Mouse (Mus musculus) megakaryocyte, embryonic 14.5 days (primary cell): Measurements from ENCODE around the gene Dbr1. TPM values are rescaled to one million over a fixed set of nuclear protein-coding genes. Genes with fewer than 3 reads are reported as not detected.
"Not testable (repeated sequence)": the region's sequence is repeated elsewhere in the genome, so short reads cannot be mapped to it uniquely, and the experiment has no call there.

Experiments used
- H3K27me3 ChIP-seq: replicated peaks from 2 replicates; pipeline ENCODE3; 2012; ENCODE audit warnings: inconsistent platforms
- H3K36me3 ChIP-seq: replicated peaks from 2 replicates; pipeline ENCODE3; 2012; ENCODE audit warnings: low read length, inconsistent platforms, mixed read lengths
- H3K4me1 ChIP-seq: 2 replicates; pipeline ENCODE4 v1.6.1; 2012; ENCODE audit warnings: inconsistent platforms
- H3K4me3 ChIP-seq: replicated peaks from 2 replicates; pipeline ENCODE3; 2012; ENCODE audit warnings: moderate library complexity, mild to moderate bottlenecking, inconsistent platforms
- H3K9me3 ChIP-seq: 2 replicates; pipeline ENCODE4 v1.6.1; 2012; ENCODE audit warnings: inconsistent platforms
- FLI1 ChIP-seq: IDR thresholded peaks from 2 replicates; pipeline ENCODE4 v1.6.1; 2012; ENCODE audit warnings: low read length, inconsistent platforms, mixed read lengths
- GATA1 ChIP-seq: IDR thresholded peaks from 3 replicates; pipeline ENCODE4 v1.6.1; 2012; ENCODE audit warnings: mixed read lengths, low read length, inconsistent platforms, borderline replicate concordance
- polyA plus RNA-seq: library from polyadenylated mRNA; stranded (reverse); fragments of >175 nt; gene quantifications from 2 replicates; pipeline ENCODE4 v1.2.3, GENCODE M21; 2012; ENCODE audit warnings: low replicate concordance; ENCODE audit not compliant: insufficient read depth

The Dbr1 gene
- polyA plus RNA-seq, 1 experiment, result 13.5 TPM

GRCm38 (mm10) chr9:99560389-99560788 lies 15.2 kb upstream of the Dbr1 start:
- H3K4me3 ChIP-seq, result peak overlapping the region; percentile 65

GRCm38 (mm10) chr9:99563714-99564113 lies 11.9 kb upstream of the Dbr1 start:
- no peaks in the 10 kb centered on the region for H3K36me3 ChIP-seq
- no peaks in the 10 kb centered on the region for H3K27me3 ChIP-seq
- TF ChIP-seq GATA1 (no peak), FLI1 (no peak)
- H3K4me3 ChIP-seq, result peak overlapping the region; percentile 57
- H3K4me1 ChIP-seq, result peaks cover 50% of the 10 kb centered on the region
- no peaks in the 10 kb centered on the region for H3K9me3 ChIP-seq

More at GRCm38 (mm10) chr9:99560389-99560788, 15.2 kb upstream of the Dbr1 start:
- TF ChIP-seq FLI1 (no peak), GATA1 (no peak)
- no peaks in the 10 kb centered on the region for H3K36me3 ChIP-seq
- H3K9me3 ChIP-seq, result no peaks in the 10 kb centered on the region
- H3K27me3 ChIP-seq, result no peaks in the 10 kb centered on the region
- H3K4me1 ChIP-seq, result peaks cover 70% of the 10 kb centered on the region

DNA sequence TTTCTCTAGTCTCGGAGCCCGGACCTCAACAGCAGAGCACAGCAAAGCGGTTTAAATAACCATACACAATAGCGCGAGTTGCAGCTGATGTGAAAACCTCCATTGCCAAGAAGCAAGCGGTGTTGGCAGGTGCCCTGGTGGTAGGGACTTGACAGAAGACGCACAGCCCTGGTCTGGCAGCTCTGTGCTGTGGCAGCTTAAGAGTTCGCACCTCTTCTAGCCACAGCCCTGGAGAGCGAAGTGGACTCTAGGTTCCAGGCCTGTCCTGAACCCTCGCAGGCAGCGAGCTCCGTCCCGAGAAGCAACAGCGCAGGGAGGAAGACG lies 7.6 kb upstream of the Dbr1 start:
- Histone ChIP-seq H3K9me3 (no peaks in the 10 kb centered on the region), H3K27me3 (no peaks in the 10 kb centered on the region), H3K4me3 (peak overlapping the region; percentile 92), H3K36me3 (no peaks in the 10 kb centered on the region), H3K4me1 (peaks cover 37% of the 10 kb centered on the region)
- TF ChIP-seq FLI1 (no peak), GATA1 (no peak)

- H3K27me3 ChIP-seq, result no peaks in the 10 kb centered on the region
- H3K36me3 ChIP-seq, result no peaks in the 10 kb centered on the region
- H3K4me1 ChIP-seq, result peaks cover 37% of the 10 kb centered on the region
- peak within 1 kb of the TSS; percentile 92 for H3K4me3 ChIP-seq
- H3K9me3 ChIP-seq, result no peaks in the 10 kb centered on the region
- no peak for TF ChIP-seq FLI1
Observed at GRCm38 (mm10) chr9:99568347-99569070, 7.1 kb upstream of the Dbr1 start, which contains the start of gene Armc8. Gene Armc8, minus strand, starts transcription at chr9:99568899.

- TF ChIP-seq FLI1, result no peak
- TF ChIP-seq GATA1, result no peak
- Histone ChIP-seq H3K4me1 (peaks cover 32% of the 10 kb centered on the region), H3K9me3 (no peaks in the 10 kb centered on the region), H3K27me3 (no peaks in the 10 kb centered on the region), H3K36me3 (no peaks in the 10 kb centered on the region), H3K4me3 (peak overlapping the region; percentile 92)
Observed at GRCm38 (mm10) chr9:99569071-99569397, 6.6 kb upstream of the Dbr1 start.

- no peaks in the 10 kb centered on the region for H3K9me3 ChIP-seq
- peaks cover 24% of the 10 kb centered on the region for H3K4me1 ChIP-seq
- no peak for TF ChIP-seq FLI1
- no peak for TF ChIP-seq GATA1
- peaks cover 65% of the 10 kb centered on the region for H3K36me3 ChIP-seq
- H3K4me3 ChIP-seq, result no peak overlapping the region
- H3K27me3 ChIP-seq, result no peaks in the 10 kb centered on the region
Observed at GRCm38 (mm10) chr9:99580655-99581054, 5.1 kb downstream of the Dbr1 start.

DNA sequence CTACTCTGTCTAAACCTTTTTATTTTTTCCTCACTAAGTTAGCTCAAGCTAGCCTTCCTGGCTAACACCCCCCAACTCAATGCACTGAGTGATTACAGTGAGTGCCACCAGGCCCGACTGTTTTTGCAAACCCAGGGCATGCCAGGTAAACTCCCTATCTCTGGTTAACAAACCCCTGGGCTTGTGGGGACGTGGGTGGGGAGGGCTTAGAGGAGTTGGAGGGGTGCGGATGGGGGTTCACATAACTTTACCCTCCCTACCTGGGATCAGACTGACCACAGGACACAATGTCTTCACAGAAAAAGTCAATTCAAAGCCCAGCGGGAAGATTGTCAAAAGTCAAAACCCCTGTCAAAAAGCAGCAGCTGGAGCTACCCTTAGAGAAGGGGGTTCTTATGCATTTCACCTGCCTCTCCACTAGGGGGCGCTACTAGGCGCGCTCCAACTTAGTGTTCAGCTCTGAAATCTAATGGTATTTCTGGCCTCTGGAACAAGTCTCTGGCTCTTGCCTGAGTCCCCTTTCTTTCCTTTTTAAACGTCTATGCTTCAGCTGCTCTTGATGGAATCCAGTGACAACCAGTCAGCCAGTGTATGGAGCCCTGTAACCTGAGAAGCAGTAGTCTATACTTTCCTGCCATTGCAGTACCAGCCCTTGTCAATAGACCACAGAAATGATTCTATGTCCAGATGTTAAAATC lies 12.1 kb downstream of the Dbr1 start:
- Histone ChIP-seq H3K9me3 (no peaks in the 10 kb centered on the region), H3K36me3 (peaks cover 28% of the 10 kb centered on the region), H3K4me1 (peaks cover 2% of the 10 kb centered on the region; the same call in 1 of the 2 replicates), H3K4me3 (no peak overlapping the region), H3K27me3 (peaks cover 17% of the 10 kb centered on the region)
- TF ChIP-seq GATA1 (no peak), FLI1 (no peak)

GRCm38 (mm10) chr9:99591144-99591543 lies 15.5 kb downstream of the Dbr1 start:
- Histone ChIP-seq H3K27me3 (peaks cover 17% of the 10 kb centered on the region), H3K36me3 (no peaks in the 10 kb centered on the region), H3K9me3 (peaks cover 7% of the 10 kb centered on the region), H3K4me3 (no peak overlapping the region), H3K4me1 (no peaks in the 10 kb centered on the region)
- TF ChIP-seq FLI1 (no peak), GATA1 (no peak)

DNA sequence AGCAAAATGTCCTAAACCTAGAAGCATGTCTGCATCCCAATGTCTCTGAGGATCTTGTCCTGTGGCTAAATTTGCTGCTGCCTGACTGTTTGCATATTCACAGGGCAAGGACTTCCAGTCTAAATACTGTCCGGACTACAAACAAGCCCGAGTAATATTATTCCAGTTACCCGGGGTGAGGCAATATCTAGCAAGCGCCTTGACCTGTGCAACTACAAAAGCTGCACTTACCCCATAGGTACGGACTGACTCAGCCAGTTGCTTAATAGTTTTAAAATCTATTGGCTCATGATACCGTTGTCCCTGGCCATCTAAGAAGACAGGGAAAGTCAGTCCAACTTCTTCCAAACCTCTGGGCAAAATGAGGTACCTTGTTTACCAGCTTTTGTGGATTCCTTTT lies 23.5 kb downstream of the Dbr1 start:
- H3K9me3 ChIP-seq, result peaks cover 28% of the 10 kb centered on the region
- not testable (repeated sequence) for H3K4me1 ChIP-seq, H3K36me3 ChIP-seq, H3K27me3 ChIP-seq, H3K4me3 ChIP-seq

DNA sequence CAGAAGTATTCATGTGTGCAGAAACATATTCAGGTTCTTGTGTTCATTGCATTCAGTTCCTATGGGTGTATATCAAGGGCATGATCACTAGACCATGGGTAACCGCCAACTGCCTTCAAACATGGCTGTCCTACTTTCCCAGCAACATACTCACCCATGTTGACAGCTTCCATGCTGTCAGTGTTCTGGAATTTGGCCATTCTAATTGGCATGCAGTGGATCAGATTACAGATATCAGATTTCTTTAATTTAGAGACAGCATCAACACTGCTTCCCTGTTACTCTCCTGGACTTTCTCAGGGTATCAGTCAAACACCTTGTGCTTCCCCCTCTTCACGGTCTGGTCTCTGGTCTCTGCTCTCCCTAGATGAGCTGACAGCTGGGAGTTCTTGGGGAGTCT lies 28.0 kb downstream of the Dbr1 start:
- peaks cover 4% of the 10 kb centered on the region for H3K27me3 ChIP-seq
- H3K36me3 ChIP-seq, result no peaks in the 10 kb centered on the region
- TF ChIP-seq FLI1 (no peak), GATA1 (no peak)

More for the DNA sequence above, 28.0 kb downstream of the Dbr1 start:
- Histone ChIP-seq H3K4me1 (peaks cover 4% of the 10 kb centered on the region; the same call in 1 of the 2 replicates), H3K4me3 (no peak overlapping the region), H3K9me3 (peaks cover 9% of the 10 kb centered on the region; the same call in 1 of the 2 replicates)
